Mouse (Mus musculus) retina, adult 2 months (tissue): ENCODE results near the gene Rundc3a.
"Not testable (repeated sequence)": the region's sequence is repeated elsewhere in the genome, so short reads cannot be mapped to it uniquely, and the experiment has no call there.

Experiments used
- DNase-seq: peaks from one replicate; pipeline ENCODE4 v3.0.0-alpha.2; 2012; ENCODE audit warnings: low read depth, low spot score

The Rundc3a gene

GRCm38 (mm10) chr11:102393238-102393634, at the start of gene Rundc3a:
Gene Rundc3a (plus strand): TSS chr11:102393403.
- peak; percentile 82 for DNase-seq

GRCm38 (mm10) chr11:102344458-102344857, 48.7 kb upstream of the Rundc3a start:
- DNase-seq, result no peak

GRCm38 (mm10) chr11:102346926-102347325, 46.3 kb upstream of the Rundc3a start:
- no peak for DNase-seq

- no peak for DNase-seq
Observed at GRCm38 (mm10) chr11:102347683-102348082, 45.5 kb upstream of the Rundc3a start.

GRCm38 (mm10) chr11:102348101-102348585, 45.1 kb upstream of the Rundc3a start:
- no peak for DNase-seq

GRCm38 (mm10) chr11:102348771-102349170, 44.4 kb upstream of the Rundc3a start:
- no peak for DNase-seq

GRCm38 (mm10) chr11:102349189-102349954, 43.8 kb upstream of the Rundc3a start:
- no peak for DNase-seq

GRCm38 (mm10) chr11:102350416-102350815, 42.8 kb upstream of the Rundc3a start:
- no peak for DNase-seq

- DNase-seq, result no peak
Observed at GRCm38 (mm10) chr11:102350981-102351523, 42.2 kb upstream of the Rundc3a start.

GRCm38 (mm10) chr11:102352378-102352777, 40.8 kb upstream of the Rundc3a start:
- DNase-seq, result no peak

- no peak for DNase-seq
Observed at GRCm38 (mm10) chr11:102353021-102353431, 40.2 kb upstream of the Rundc3a start.

GRCm38 (mm10) chr11:102355501-102355900, 37.7 kb upstream of the Rundc3a start:
- no peak for DNase-seq

- no peak for DNase-seq
Observed at GRCm38 (mm10) chr11:102356190-102356589, 37.0 kb upstream of the Rundc3a start.

GRCm38 (mm10) chr11:102356636-102357350, 36.4 kb upstream of the Rundc3a start:
- DNase-seq, result no peak

GRCm38 (mm10) chr11:102358365-102358764, 34.8 kb upstream of the Rundc3a start:
- DNase-seq, result no peak

- no peak for DNase-seq
Observed at GRCm38 (mm10) chr11:102361776-102362495, 31.3 kb upstream of the Rundc3a start.

- no peak for DNase-seq
Observed at GRCm38 (mm10) chr11:102363623-102364022, 29.6 kb upstream of the Rundc3a start.

- no peak for DNase-seq
Observed at GRCm38 (mm10) chr11:102364570-102365371, 28.4 kb upstream of the Rundc3a start.

- DNase-seq, result no peak
Observed at GRCm38 (mm10) chr11:102365699-102366098, 27.5 kb upstream of the Rundc3a start.

- DNase-seq, result not testable (repeated sequence)
Observed at GRCm38 (mm10) chr11:102366103-102366502, 27.1 kb upstream of the Rundc3a start, which contains the start of gene Slc4a1. Gene Slc4a1 (minus strand): TSS chr11:102366203.
